Mouse (Mus musculus) heart, postnatal 14 days (tissue): ENCODE results near the gene Lrrtm1. TPM values are rescaled to one million over a fixed set of nuclear protein-coding genes. Genes with fewer than 3 reads are reported as not detected.

Source experiments
- DNase-seq, 2 experiments: peaks; one replicate each; pipeline ENCODE4 v3.0.0; 2021 to 2022
- intact Hi-C: fragments of 180-260 bp; cut with DNase I; formaldehyde crosslinking; loops from one replicate; pipeline ENCODE4 v1.15.1; 2025
- total RNA-seq, 2 experiments: library from RNA; stranded (reverse); gene quantifications; 2 replicates each; pipeline ENCODE4 v1.2.3; 2021

Lrrtm1 gene
- total RNA-seq, 2 experiments from 2014 or later = 0.07 TPM; not detected in 1

DNA sequence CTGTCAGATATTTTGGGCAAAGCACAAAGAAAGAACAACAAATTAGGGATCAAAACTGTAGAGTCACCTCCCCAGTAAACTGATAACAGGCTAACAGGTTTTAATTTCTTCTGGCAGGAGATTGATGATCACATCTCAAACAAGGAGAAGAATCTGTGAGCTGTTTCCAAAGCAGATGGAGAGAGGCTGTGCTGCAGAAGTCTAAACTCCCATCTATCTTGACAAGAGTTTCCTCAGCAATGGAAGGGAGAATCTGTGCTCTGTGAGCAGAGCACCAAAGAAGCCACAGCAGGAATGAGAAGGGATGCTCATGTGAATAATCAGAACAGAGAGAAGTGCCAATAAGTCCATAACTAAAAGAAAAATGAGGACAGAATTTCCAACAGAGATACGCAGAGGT, 58.8 kb downstream of the Lrrtm1 start:
- no peak for DNase-seq
- intact Hi-C loops = no loop called here

DNA sequence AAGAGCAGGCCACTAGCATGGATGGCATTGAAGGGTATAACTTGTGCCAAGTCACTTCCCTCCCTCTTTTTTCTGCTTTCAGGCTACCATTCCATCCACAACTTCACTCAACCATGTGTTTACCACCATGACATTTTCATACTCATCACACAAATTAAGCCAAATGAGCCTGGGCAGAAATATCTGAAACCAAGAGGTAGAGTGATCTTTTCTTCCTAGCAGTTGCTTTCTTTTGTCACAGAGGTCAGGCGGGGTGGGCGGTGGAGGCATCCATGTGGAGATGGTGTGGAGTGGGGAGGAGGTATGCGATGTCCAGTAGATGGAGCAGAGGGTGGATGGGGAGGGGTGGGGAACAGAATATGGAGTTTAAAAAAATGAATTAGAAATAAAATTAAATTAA, 64.3 kb downstream of the Lrrtm1 start:
- no peak for DNase-seq
- intact Hi-C loops = no loop called here
